Mouse (Mus musculus): ENCODE data around the gene Pik3r3.
"Not testable (repeated sequence)": the region's sequence is repeated elsewhere in the genome, so short reads cannot be mapped to it uniquely, and the experiment has no call there.

The Pik3r3 gene

DNA sequence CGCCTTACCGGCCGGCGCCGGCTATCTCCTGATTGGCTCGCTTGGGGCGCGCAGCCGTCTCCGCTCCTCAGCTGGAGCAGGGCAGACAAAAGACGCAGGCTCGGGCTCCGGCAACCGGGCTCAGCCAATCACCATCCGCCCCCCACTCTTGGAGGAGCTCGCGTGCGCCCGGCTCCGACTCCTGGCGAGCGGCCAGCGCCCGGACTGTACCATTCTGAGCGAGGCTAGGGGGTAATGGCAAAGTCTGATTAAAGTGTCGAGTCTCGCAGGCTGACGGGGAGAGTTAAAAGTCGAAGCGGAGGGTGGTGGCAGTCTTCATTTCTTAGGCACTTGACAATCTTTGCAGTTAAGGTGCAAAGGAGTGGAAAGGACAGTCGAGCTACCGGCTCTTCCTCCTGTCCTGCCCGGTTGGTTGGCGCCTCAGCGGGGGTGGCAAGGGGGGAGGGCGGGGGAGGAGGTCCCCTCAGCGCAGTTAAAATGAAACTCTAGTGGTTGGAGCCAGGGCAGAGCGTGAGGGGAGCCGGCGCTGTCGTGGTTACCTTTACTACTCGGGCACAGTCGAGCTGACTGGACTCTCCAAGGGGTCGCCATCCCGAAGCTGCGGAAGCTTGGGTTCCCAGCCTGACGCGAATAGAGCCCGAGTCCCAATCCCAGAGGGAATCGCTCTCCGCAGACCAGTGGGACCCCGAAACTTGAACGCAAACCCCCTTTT, at the start of gene Pik3r3:
Gene Pik3r3, plus strand, starts transcription at position 479 of the 712 bp plus-strand sequence.
- peak; percentile 98 to 99 for DNase-seq (ENCODE audit: low spot score in 2 of 2)

DNA sequence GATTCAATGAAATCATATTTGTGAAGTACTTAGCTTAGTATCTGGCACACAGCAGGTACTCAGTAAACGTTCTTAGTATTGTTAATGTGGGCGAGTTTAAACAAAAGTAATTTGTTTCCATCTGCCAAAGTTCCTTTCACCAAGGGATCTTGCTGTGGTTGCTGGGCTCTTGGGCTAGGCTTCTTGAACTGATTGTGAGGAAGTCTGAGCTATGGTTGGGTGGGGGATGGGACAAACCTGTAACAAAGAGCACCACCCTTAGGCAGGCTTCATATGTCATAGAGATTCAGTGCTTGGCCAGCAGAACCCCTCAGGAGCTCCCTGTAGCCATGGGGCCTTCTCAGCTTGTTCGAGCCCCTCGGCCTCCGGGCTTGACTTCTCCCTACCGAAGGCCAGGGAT, 48.3 kb upstream of the Pik3r3 start, which contains the start of the genes 1700042G07Rik and Gm49337:
Gene 1700042G07Rik, plus strand, starts transcription at position 301 of the 400 bp plus-strand sequence.
Gene Gm49337, plus strand, starts transcription at position 313 of the 400 bp plus-strand sequence.
- DNase-seq (ENCODE audit: low spot score in 2 of 2), result no peak

DNA sequence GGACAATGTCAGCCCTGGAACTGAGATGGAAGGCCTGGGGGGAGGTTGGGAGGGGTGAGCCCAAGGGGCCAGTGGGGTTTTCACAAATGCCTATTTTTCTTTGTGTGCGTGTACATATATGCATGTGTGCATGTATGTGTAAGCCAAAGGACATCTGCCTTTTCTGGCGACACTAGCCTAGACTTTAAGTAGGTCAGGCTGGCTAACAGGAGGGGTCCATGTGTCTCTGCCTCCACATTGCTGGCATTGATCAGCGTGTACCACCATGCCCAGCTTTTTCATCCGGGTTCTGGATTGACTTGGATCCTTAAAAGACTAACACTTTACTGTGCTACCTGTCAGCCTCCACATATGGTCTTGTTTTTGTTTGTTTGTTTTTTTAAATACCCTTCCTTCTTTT, 47.7 kb upstream of the Pik3r3 start:
- DNase-seq (ENCODE audit: low spot score in 2 of 2), result no peak

DNA sequence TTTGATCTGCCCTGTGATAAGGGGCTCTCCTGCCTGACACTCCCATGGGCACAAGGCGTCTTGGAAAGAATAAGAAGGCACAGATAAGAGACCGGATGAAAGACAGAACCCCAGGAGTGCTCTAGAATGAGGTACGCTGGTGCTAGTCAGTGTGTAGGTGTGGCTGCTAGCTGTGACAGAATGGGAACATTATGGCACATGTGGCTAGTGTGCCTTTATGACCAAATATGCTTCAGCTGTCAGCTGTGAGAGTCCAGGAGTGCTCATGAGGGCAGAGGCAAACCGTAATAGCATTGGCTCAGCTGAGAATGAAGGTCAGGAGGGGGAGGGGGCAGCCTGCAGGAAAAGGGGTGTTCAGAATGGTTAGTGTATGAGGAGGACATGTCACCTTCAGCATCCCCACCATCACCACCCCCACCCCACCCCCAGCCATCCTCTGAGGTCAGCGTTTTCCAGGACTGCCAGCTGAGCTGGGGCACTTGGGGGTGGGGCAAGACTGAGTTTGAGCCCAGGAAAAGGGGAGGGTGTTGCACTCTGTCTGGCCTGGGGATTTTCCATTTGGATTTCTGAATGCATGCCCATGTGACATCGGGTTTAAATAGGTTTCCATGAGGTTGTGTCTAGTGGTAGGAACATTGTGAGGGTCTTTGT, 46.8 kb upstream of the Pik3r3 start:
- no peak for DNase-seq (ENCODE audit: low spot score in 2 of 2)

DNA sequence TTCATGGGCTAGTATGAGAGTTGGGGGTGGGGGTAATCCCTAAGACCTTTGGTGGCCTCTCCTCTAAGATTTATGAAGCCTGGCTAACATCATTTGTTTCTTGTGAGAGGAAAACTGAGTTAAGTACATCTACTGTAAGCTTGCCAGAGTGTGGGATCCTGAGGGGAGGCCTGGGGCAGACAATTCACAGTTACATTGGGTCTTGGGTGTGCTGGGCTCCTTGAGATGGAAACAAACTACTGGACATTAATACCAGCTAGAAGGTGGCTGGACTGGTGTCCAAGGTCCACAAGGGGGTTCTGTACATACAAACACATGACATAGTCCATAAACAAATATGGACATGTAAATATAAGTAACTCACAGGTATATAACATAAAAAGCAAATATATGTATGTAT, 46.3 kb upstream of the Pik3r3 start:
- no peak for DNase-seq (ENCODE audit: low spot score in 2 of 2)

DNA sequence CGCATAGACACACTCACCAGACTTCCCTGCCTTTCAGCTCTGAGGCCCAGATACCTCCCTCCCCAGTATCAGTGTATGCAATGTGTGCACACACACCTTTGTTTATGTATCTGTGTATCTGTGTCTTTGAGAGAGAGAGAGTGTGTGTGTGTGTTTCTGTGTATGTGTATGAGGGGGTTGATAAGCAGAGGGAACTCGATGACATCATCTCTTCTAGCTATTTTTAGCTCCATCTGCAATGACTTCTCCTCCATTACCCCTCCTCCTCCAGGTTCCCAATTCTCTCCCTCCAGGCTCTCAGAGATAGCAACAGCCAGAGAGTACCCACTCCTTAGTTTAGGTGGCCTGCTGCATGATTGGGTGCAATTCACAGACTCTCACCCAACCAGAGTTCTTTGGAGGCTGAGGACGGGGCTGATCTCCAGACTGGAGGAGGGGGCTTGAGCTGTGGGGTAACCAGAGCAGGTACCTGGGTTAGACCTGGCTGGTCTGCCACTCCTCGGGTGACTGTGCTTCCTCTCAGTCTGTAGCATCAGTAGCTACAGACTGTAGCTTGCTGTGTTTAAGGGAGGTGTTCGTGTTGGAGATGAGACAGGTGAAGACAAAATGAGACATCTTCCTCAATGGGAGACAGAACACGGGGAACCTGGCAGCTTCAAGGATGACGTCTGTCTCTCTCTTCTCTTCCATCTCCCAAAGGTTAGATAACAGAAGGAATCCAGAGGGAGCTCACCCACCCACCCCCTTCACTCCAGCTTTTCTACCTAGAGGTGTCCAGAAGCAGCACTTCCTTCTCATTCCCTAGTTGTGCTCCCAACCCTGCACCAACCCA, 45.5 kb upstream of the Pik3r3 start:
- DNase-seq (ENCODE audit: low spot score in 2 of 2), result peak; percentile 57 to 64

DNA sequence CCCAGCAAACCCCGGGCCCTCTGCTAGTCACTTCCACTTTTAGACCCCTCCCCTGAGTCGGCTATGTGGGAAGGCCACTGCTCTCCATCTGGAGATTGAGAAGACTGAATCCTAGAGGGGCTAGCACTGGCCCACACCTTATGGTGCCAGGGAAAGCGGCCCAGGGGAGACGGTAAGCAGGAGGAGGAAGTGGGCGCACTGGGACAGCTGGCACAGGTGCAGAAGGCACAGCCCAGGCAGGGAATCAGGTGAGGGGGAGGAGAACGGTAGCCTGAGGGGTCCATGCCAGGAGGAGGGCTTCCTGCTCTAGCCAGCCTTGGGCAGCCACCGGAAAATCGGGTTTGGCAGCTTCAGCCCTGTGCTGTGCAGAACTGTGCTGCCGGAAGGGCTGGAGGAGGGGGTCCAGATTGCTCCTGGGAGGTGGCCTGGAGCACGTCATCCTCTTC, 44.9 kb upstream of the Pik3r3 start:
- DNase-seq (ENCODE audit: low spot score in 2 of 2), result peak; percentile 72 to 81

DNA sequence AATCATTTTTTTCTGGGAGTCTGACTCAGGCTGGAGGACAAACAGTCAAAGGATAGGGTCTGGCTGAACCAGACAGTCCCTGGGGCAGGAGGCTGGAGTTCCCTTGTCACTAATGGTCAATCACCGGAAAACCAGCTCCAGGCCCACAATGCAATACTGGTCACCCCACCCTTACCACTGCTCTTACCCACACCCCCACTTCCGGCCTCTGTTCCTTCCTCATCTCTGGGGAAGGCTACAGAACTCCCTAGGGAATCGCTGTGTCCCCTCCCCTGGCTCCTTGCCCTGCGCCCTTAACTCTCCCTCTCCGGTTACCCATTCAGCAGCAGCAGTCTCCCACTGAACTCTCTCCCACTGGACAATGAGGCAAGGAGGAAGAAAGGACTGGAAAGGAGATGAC, 44.3 kb upstream of the Pik3r3 start:
- DNase-seq (ENCODE audit: low spot score in 2 of 2), result no peak

DNA sequence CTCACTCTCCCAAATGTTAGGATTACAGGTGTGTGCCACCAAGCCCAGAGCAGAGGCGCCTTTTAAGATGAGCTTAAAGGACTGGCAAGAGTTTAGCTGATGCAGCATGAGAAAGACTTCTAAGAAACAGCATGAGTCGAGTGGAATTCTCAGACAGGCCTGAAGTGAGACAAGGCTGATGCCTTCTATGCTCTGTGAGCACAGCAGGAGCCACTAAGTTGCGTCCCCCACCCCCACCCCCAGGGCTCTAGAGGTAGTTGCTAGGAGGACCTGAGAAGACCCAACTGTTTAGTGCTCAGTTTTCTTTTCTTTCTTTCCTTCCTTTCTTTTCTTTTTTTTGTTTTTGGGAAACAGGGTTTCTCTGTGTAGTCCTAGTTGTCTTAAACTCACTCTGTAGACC, 39.3 kb upstream of the Pik3r3 start:
- DNase-seq (ENCODE audit: low spot score in 2 of 2), result no peak

DNA sequence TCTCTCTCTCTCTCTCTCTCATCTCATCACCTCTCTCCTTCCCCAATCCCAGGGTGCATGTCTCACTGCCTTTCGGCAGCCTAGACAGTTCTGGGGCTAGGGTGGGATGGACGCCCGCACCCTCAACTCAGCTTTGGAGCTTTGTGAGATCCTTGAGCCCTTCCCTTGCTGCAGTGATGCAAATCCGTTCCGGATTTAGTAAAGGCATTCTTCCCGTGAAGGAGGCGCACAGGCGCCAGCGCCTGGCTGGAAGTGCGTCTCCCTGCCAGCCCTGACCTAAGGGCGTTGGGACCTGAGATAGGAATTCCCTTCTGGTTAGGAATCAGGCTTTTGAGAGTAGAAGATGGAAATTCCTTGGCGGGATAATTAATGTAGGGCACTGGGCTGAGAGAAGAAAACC, 38.7 kb upstream of the Pik3r3 start:
- DNase-seq (ENCODE audit: low spot score in 2 of 2), result peak in 1 of 2 experiments; percentile 46

DNA sequence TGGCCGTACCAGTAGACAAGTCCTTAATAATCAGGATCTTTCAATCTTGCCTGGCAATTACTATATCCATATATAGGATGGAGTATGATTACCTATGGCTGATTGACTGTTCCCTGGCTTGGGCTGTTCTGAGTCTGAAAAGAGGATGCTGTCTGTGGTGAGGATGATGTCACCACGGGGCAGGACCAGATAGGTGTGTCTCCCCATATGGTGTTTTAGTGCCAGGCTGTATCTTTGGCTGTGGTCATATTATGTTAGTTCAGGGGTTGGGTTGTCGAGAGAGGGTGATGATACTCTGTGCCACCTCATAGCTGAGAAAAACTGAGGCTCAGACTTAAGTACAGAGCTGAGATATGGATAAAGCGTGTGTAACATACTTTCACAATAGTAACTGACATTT, 36.3 kb upstream of the Pik3r3 start:
- DNase-seq (ENCODE audit: low spot score in 2 of 2), result no peak

DNA sequence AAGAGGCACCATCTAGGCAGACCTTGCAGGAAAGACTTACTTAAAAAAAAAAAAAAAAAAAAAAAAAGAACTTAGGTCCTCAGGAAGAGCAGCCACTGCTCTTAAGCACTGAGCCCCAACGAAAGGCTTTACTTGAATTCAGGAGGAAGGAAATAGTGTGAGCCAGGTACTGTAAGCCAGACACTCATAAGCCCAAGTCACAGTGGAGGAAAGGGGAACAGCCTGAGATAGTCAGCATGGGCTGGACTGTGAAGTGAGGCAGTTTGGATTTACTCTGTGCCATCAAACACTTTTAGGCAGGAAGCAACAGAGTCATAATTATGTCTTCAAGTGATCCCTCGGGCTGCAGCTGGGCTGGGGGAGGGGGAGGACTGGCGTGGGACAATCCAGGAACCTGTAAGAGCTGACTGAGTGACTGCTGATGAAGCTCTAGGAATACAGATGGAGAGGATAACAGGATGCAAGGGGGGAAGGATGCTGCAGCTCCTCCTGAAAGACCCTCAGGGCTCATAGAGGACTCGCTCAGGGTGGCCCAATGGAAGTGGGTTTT, 29.1 kb upstream of the Pik3r3 start:
- DNase-seq (ENCODE audit: low spot score in 2 of 2), result no peak

DNA sequence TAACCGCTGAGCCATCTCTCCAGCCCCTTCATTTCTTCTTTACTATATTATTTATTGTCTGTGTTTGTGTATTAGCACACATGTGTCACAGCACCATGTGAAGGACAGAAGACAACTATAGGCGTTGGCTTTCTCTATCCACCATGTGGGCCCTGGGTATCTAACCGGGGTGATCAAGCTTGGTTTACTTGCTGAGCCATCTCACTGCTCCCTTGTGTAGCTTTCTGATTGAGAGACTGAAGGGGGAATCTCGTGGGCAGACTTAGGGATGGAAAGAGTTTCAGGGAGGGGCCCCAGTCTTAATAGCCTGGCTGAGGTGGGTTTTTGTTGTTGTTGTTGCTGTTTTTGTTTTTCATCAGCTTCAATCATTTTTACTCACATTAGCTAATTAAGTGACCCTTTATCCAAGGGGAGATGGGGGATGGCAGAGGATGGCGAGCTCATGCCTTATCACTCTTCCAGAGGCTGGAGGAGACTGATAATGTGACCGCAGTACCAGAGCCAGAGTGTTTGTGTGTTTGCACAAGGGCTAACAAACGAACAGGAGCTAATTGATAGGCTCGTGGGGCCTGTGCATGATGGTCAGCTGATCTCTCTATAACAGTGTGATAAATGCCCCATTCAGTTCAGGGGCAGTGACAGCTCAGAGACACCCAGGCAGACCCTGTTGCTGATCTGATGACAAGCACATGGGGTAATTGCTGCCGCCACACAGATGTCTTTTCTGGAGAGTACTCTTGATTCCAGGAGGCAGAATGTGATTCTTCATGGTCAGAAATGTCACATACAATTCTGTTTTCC, 27.6 kb upstream of the Pik3r3 start:
- DNase-seq (ENCODE audit: low spot score in 2 of 2), result no peak

DNA sequence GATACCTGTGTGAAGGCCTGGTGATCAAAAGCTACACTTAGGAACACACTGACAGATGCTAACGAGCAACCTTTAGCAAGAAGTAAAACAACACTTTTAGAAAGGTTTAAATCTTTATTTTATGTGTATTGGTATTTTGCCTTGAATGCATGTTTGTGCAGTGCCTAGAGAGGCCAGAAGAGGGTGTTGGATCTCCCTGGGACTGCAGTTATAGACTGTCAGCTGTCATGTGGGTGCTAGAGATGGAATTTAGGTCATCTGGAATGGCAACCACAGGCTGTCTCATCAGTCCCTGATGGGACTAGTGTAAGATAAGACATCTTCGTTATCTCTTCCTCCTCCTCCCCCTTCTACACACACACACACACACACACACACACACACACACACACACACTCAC, 23.0 kb upstream of the Pik3r3 start:
- no peak for DNase-seq (ENCODE audit: low spot score in 2 of 2)

DNA sequence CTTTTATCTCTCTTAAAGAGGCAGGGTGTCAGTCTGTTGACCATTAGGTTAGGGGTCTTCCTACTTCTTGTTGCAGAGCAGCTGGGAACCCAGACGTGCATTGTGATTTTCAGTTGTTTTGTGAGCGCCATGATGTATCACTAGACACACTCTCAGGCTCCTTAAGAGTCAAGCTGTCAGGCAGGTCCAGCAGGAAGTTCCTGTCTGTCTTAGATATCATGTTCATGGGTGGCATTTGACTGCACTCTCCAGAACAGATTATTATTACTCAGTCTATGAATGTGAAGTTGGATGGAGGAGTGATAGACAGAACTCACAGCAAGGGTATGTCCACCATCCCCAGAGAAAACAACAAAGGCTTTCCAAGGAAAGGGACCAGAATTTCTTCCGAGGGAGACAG, 17.0 kb upstream of the Pik3r3 start:
- no peak for DNase-seq (ENCODE audit: low spot score in 2 of 2)

DNA sequence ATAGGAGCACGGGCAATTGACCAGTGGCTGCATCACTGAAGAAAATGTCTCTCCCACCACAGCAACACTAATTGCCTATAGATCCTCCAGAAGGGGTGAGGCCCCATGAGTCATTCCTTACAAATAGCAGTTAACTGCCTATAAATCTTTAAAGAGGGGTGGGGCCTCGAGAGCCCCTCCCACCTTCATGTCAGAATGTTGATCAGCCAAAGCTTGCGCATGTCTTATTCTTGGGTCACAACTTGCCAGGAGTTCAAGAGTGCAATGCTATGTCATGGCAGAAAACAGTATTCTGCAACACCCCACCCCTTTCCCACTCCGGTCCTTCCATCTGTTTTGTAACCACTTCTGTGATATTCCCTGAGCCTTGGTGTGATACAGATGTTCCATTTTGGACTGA, 14.9 kb upstream of the Pik3r3 start:
- DNase-seq (ENCODE audit: low spot score in 2 of 2), result no peak

DNA sequence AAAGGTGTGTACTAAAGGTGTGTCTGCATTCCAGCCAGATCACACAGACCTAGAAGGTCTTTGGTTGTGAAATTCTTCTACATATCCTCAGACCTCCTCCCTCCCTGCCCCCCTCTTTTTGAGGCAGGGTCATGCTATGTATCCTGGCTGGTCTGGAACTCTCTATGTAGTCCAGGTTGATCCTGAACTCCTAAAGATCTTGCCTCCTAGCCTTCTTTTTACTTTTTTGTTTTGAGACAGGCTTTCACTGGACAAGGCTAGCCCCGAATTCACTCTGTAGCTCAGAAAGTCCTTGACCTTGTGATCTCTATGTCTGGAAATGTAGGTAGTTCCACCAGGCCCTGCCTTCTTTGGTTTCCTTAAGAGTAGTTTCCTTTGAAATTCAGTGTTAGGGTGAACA, 12.5 kb upstream of the Pik3r3 start:
- no peak for DNase-seq (ENCODE audit: low spot score in 2 of 2)

DNA sequence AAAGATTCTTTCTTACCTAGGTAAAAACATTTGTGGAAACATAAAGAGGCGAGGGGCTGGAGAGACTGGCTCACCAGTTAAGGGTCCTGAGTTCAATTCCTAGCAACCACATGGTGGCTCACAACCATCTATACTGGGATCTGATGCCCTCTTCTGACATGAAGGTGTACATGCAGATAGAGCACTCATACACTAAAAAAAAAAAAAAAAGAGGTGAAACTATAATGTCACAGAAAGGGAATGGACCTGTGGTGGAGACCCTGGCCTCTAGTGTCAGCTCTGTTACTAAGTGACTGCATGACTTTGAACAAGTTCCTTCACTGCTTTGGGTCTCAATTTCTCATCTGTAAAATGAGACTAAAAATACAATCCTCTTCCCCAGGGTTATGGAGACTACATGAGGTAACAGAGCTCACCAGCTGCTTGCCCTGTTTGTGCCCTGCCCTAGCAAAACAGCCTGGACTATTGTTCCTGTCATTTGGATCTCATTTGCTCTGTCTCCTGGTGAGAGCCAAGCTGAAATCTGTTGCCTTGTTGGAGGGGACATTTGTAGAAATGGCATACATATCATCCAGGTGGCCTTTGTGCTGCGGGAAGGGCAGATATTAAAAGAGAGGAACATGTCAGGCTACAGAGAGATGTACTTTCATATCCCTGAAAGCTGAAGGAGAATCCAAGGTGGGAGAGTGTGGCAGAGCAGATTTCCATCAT, 5.4 kb upstream of the Pik3r3 start:
- no peak for DNase-seq (ENCODE audit: low spot score in 2 of 2)

DNA sequence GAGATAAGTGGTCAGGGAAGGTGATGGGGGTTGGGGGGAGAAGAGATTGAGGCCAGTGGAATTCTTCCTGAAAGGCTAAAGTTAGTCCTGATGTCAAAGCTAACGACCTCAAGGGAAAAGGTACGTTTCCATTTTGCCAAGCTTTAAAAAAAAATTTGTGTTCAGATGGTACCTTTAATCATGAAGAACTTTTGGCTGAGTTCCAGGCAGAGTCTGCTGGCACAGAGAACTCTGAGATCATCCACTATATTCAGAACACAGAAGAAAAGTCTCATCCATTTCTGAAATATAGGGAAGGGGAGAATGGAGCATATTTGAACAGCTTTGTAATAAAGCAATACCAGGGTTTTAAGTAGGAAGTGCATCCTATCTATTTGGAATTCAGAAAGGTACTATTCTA, 4.4 kb upstream of the Pik3r3 start:
- no peak for DNase-seq (ENCODE audit: low spot score in 2 of 2)

DNA sequence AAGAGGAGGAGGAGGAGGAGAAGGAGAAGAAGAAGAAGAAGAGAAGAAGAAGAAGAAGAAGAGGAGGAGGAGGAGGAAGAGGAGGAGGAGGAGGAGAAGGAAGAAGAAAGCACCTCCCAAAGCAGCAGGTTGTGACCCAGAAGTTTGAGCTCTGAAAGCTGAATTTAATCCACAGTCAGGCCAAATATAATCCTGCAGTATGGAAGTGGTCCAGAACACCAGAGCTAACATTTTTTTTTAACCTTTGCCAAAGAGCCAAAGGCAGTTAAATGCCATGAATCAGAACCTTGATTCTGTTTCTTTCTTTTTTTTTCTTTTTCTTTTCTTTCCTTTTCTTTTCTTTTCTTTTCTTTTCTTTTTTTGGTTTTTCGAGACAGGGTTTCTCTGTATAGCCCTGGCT, 3.8 kb upstream of the Pik3r3 start:
- DNase-seq (ENCODE audit: low spot score in 2 of 2), result not testable (repeated sequence)

DNA sequence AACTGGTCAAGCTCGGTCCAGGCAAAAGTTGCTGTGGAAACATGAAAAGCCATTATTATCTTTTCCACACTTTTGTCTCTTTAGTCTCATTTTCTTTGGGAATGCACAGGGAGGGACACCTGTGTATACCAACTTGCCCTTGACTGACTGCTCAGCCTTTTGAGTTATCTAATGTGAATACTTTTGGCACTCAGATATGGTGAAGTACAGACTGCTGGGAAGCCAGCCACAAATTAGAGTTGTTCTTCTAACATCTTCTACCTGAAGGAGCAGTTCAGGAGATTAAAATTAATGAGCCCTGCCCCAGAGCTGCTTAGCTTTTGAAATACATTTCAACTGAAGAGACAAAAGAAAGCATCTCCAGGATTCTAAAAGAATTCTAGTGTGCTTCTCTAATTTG, 2.4 kb upstream of the Pik3r3 start:
- DNase-seq (ENCODE audit: low spot score in 2 of 2), result no peak

Data from frontal cortex, postnatal 36 days (tissue).